ENCODE assay signal across 12 mouse cellular contexts in genomic region chr8:122691018-122691417, GRCm38 (mm10). TPM values are rescaled to one million over a fixed set of nuclear protein-coding genes. Genes with fewer than 3 reads are reported as not detected.
DNase-seq lines count a peak whose midpoint lies in the region; ATAC-seq and TF ChIP-seq lines count a peak whose summit lies in the region.
"Had no signal": no experiment of that assay in that cellular context is flagged by ENCODE, and none has a peak within 500 bp of the region (broad histone marks: within the 10 kb centered on the region; RNA-seq: fewer than 3 reads in every experiment).

No protein-coding gene starts in this region.

- H3K4me2 ChIP-seq in hindbrain, embryonic 14.5 days (replicated peaks): no peak overlapping the region
- no peak overlapping the region for H3K4me2 ChIP-seq in hindbrain, embryonic 16.5 days (ENCODE audit: low read length)
- H3K4me2 ChIP-seq: limb, embryonic 13.5 days had no signal

- 0 out of 2 replicates have a peak, but pooled peaks cover 3% of the 10 kb centered on the region for H3K4me1 ChIP-seq in hindbrain, embryonic 14.5 days (replicated peaks; ENCODE audit: control insufficient read depth, insufficient read depth, low read length)
- H3K4me1 ChIP-seq in hindbrain, embryonic 16.5 days (ENCODE audit: control insufficient read depth, insufficient read depth, low read depth, low read length): peaks cover 5% of the 10 kb centered on the region; the same call in 1 of the 2 replicates
- H3K4me1 ChIP-seq in thymus, adult 2 months (replicated peaks; ENCODE audit: control insufficient read depth, insufficient read depth, low read length): peaks cover 55% of the 10 kb centered on the region
- H3K4me1 ChIP-seq: limb, embryonic 13.5 days had no signal

- ATAC-seq in hindbrain, embryonic 14.5 days (ENCODE audit: low FRiP score): no peak
- no peak; the same call in 1 of the 2 replicates for ATAC-seq in hindbrain, embryonic 16.5 days
- ATAC-seq in frontal cortex, adult (ENCODE audit: low TSS enrichment): no peak

- no peaks in the 10 kb centered on the region for H3K36me3 ChIP-seq in hindbrain, embryonic 14.5 days (replicated peaks; ENCODE audit: control insufficient read depth, insufficient read depth)
- no peaks in the 10 kb centered on the region for H3K36me3 ChIP-seq in hindbrain, embryonic 16.5 days (ENCODE audit: control insufficient read depth, insufficient read depth, low read length)
- no peaks in the 10 kb centered on the region; the same call in 1 of the 2 replicates for H3K36me3 ChIP-seq in thymus, adult 2 months (ENCODE audit: control insufficient read depth, insufficient read depth, low read length)
- H3K36me3 ChIP-seq: limb, embryonic 13.5 days had no signal

- WGBS in hindbrain, embryonic 14.5 days: 70% methylated on average over 6 of the region's 6 CpGs
- 50% methylated on average over 6 of the region's 6 CpGs for WGBS in hindbrain, embryonic 16.5 days
- 91% methylated on average over 6 of the region's 6 CpGs for WGBS in thymus, adult 2 months

- H3K4me3 ChIP-seq in hindbrain, embryonic 14.5 days (replicated peaks; ENCODE audit: low read length): no peak overlapping the region
- H3K4me3 ChIP-seq in hindbrain, embryonic 16.5 days (ENCODE audit: low read length): no peak overlapping the region
- no peak overlapping the region for H3K4me3 ChIP-seq in thymus, adult 2 months (ENCODE audit: control insufficient read depth, insufficient read depth, low read length)
- H3K4me3 ChIP-seq: heart, adult 2 months; limb, embryonic 13.5 days had no signal

- TF ChIP-seq POLR2A in thymus, adult 2 months (IDR thresholded peaks at IDR 0.05; ENCODE audit: control insufficient read depth, extremely low read depth, insufficient read depth, low read length, poor library complexity): no peak

- peak; percentile 70 for DNase-seq in adrenal gland, adult 2 months
- DNase-seq in adrenal gland, postnatal 4 days (ENCODE audit: low spot score in 2 of 2): no peak
- DNase-seq in hindbrain, embryonic 14.5 days (ENCODE audit: low spot score): peak; percentile 40
- no peak for DNase-seq in thymus, adult 2 months
- DNase-seq in thymus, postnatal 25 days: no peak
- DNase-seq in frontal cortex, postnatal 10 days (ENCODE audit: low spot score in 2 of 2): no peak
- DNase-seq: kidney, adult 2 months had no signal

- no peaks in the 10 kb centered on the region for H3K27me3 ChIP-seq in hindbrain, embryonic 14.5 days (ENCODE audit: control insufficient read depth, insufficient read depth, low read length)
- H3K27me3 ChIP-seq in hindbrain, embryonic 16.5 days (replicated peaks; ENCODE audit: control insufficient read depth, insufficient read depth, low read length): no peaks in the 10 kb centered on the region
- no peaks in the 10 kb centered on the region for H3K27me3 ChIP-seq in thymus, adult 2 months (ENCODE audit: control insufficient read depth, insufficient read depth, low read length)

- no peaks in the 10 kb centered on the region for H3K9me3 ChIP-seq in hindbrain, embryonic 14.5 days (ENCODE audit: control insufficient read depth, low read length)
- no peaks in the 10 kb centered on the region for H3K9me3 ChIP-seq in hindbrain, embryonic 16.5 days (ENCODE audit: control insufficient read depth, low read length)
- H3K9me3 ChIP-seq: limb, embryonic 13.5 days had no signal

- no peak overlapping the region for H3K27ac ChIP-seq in hindbrain, embryonic 14.5 days
- no peak overlapping the region for H3K27ac ChIP-seq in hindbrain, embryonic 16.5 days (ENCODE audit: low read depth, low read length)
- peak overlapping the region; percentile 13; the same call in 1 of the 2 replicates for H3K27ac ChIP-seq in thymus, adult 2 months (ENCODE audit: control insufficient read depth, insufficient read depth, low read length)
- H3K27ac ChIP-seq: heart, adult 2 months; limb, embryonic 13.5 days; macrophage had no signal

- H3K9ac ChIP-seq in hindbrain, embryonic 14.5 days: no peak overlapping the region
- H3K9ac ChIP-seq in hindbrain, embryonic 16.5 days (ENCODE audit: low read depth, low read length): no peak overlapping the region
- H3K9ac ChIP-seq: limb, embryonic 13.5 days had no signal

- no peak for TF ChIP-seq CTCF in thymus, adult 2 months (IDR thresholded peaks at IDR 0.05; ENCODE audit: borderline replicate concordance, control insufficient read depth, extremely low read depth, insufficient read depth, low read length, poor library complexity)

RNA-seq across cellular contexts. Expression of gene Cbfa2t3, which starts 7.9 kb away (rescaled TPM):
- 10 to 100 TPM; 13.9 to 16.2 TPM for total RNA-seq in adrenal gland, adult 2 months (2021)
- polyA plus RNA-seq in adrenal gland, adult 2 months (2012; rRNA removed): 19.3 and 20.3 TPM in 2 replicates
- 10 to 100 TPM; 11.3 to 12.0 TPM for total RNA-seq in adrenal gland, postnatal 4 days (2021)
- 22.4 and 27.7 TPM in 2 replicates for polyA plus RNA-seq in hindbrain, embryonic 14.5 days (2014; fragmentation: Nextera tagmentation; extraction: Ambion mirVana)
- polyA plus RNA-seq in hindbrain, embryonic 16.5 days (2015; fragmentation: Nextera tagmentation; extraction: Ambion mirVana): 12.6 and 18.3 TPM in 2 replicates
- 62.3 and 76.8 TPM in 2 replicates for polyA plus RNA-seq in thymus, adult 2 months (2012; rRNA removed)

Comparison
In these comparisons a context has a peak if more than half of its experiments do, and no peak if none do; other contexts are left out.
1. DNase-seq: peak in adrenal gland, adult 2 months (single experiment) and hindbrain, embryonic 14.5 days (single experiment); none in adrenal gland, postnatal 4 days (0 of 2), thymus, adult 2 months (single experiment), thymus, postnatal 25 days (single experiment) and frontal cortex, postnatal 10 days (0 of 2).